Mouse (Mus musculus) hindbrain, embryonic 12.5 days (tissue): ENCODE measurements at regions not wholly inside any gene's neighbourhood (a gene's known extent, or its start where the extent isn't known, plus 50 kb on each side); places are given as distances from the start of the nearest gene placed in this dataset.

ENCODE experiments used
- ATAC-seq: fragments of 200-750 bp; cut with Nextera tagmentation; 2 replicates; pipeline ENCODE4 v1.8.0; 2017; ENCODE audit warnings: moderate TSS enrichment; ENCODE audit not compliant: low FRiP score
- H3K27ac ChIP-seq: fragments of 300-500 bp; sonication (generic); 2 replicates; pipeline ENCODE4 v1.5.1; 2016; ENCODE audit warnings: mild to moderate bottlenecking
- H3K27me3 ChIP-seq: fragments of 300-500 bp; sonication (generic); 2 replicates; pipeline ENCODE4 v1.6.1; 2016; ENCODE audit warnings: mild to moderate bottlenecking
- H3K36me3 ChIP-seq: fragments of 300-500 bp; sonication (generic); 2 replicates; pipeline ENCODE4 v1.6.1; 2016; ENCODE audit warnings: mild to moderate bottlenecking
- H3K4me1 ChIP-seq: fragments of 300-500 bp; sonication (generic); 2 replicates; pipeline ENCODE4 v1.6.1; 2016
- H3K4me2 ChIP-seq: fragments of 300-500 bp; sonication (generic); replicated peaks from 2 replicates; pipeline ENCODE4 v1.6.1; 2016; ENCODE audit warnings: mild to moderate bottlenecking
- H3K4me3 ChIP-seq: fragments of 300-500 bp; sonication (generic); 2 replicates; pipeline ENCODE4 v1.5.1; 2016; ENCODE audit warnings: mild to moderate bottlenecking
- H3K9ac ChIP-seq: fragments of 300-500 bp; sonication (generic); 2 replicates; pipeline ENCODE4 v1.6.1; 2016; ENCODE audit warnings: mild to moderate bottlenecking, moderate library complexity
- H3K9me3 ChIP-seq: fragments of 300-500 bp; sonication (generic); replicated peaks from 2 replicates; pipeline ENCODE4 v1.6.1; 2016; ENCODE audit warnings: mild to moderate bottlenecking
- WGBS: fragments of 180-500 bp; shearing (Covaris S2); methylation state at CpG from one replicate; pipeline ENCODE4 v1.1.7; 2016; 5-methylcytosine and 5-hydroxymethylcytosine counted together

GRCm38 (mm10) chr3:104288970-104289680 is 69.0 kb upstream of the Magi3 start:
- no peak overlapping the region for H3K4me3 ChIP-seq
- 58% methylated on average over 5 of the region's 5 CpGs for WGBS
- no peak overlapping the region for H3K9ac ChIP-seq
- no peak overlapping the region for H3K27ac ChIP-seq
- no peaks in the 10 kb centered on the region for H3K4me1 ChIP-seq
- H3K27me3 ChIP-seq, result no peaks in the 10 kb centered on the region
- H3K4me2 ChIP-seq, result no peak overlapping the region
- H3K9me3 ChIP-seq, result no peaks in the 10 kb centered on the region
- no peaks in the 10 kb centered on the region for H3K36me3 ChIP-seq
- no peak for ATAC-seq

GRCm38 (mm10) chr3:104287900-104288299 is 67.7 kb upstream of the Magi3 start:
- no peak for ATAC-seq
- no peaks in the 10 kb centered on the region for H3K36me3 ChIP-seq
- H3K4me2 ChIP-seq, result no peak overlapping the region
- no peak overlapping the region for H3K4me3 ChIP-seq
- H3K27me3 ChIP-seq, result no peaks in the 10 kb centered on the region
- no peaks in the 10 kb centered on the region for H3K4me1 ChIP-seq
- no peaks in the 10 kb centered on the region for H3K9me3 ChIP-seq
- H3K27ac ChIP-seq, result no peak overlapping the region
- no peak overlapping the region for H3K9ac ChIP-seq

GRCm38 (mm10) chr3:104284961-104285360 is 64.8 kb upstream of the Magi3 start:
- no peaks in the 10 kb centered on the region for H3K36me3 ChIP-seq
- H3K4me2 ChIP-seq, result no peak overlapping the region
- no peaks in the 10 kb centered on the region for H3K27me3 ChIP-seq
- no peak overlapping the region for H3K9ac ChIP-seq
- no peak overlapping the region for H3K27ac ChIP-seq
- H3K4me3 ChIP-seq, result no peak overlapping the region
- WGBS, result 77% methylated on average over 2 of the region's 2 CpGs
- no peaks in the 10 kb centered on the region for H3K4me1 ChIP-seq
- no peaks in the 10 kb centered on the region for H3K9me3 ChIP-seq
- ATAC-seq, result no peak

GRCm38 (mm10) chr3:104283855-104284254 is 63.7 kb upstream of the Magi3 start:
- no peak overlapping the region for H3K9ac ChIP-seq
- 84% methylated on average over 5 of the region's 5 CpGs for WGBS
- H3K27ac ChIP-seq, result no peak overlapping the region
- no peaks in the 10 kb centered on the region for H3K9me3 ChIP-seq
- H3K27me3 ChIP-seq, result no peaks in the 10 kb centered on the region
- H3K36me3 ChIP-seq, result no peaks in the 10 kb centered on the region
- no peak overlapping the region for H3K4me3 ChIP-seq
- no peak overlapping the region for H3K4me2 ChIP-seq
- H3K4me1 ChIP-seq, result no peaks in the 10 kb centered on the region
- ATAC-seq, result no peak

GRCm38 (mm10) chr3:104279505-104279904 is 59.3 kb upstream of the Magi3 start:
- no peak for ATAC-seq

GRCm38 (mm10) chr3:104274718-104275302 is 54.6 kb upstream of the Magi3 start:
- peaks cover 8% of the 10 kb centered on the region; the same call in 1 of the 2 replicates for H3K4me1 ChIP-seq
- no peak overlapping the region for H3K4me2 ChIP-seq
- ATAC-seq, result no peak
- 41% methylated on average over 1 of the region's 1 CpGs for WGBS
- no peak overlapping the region for H3K4me3 ChIP-seq
- no peaks in the 10 kb centered on the region for H3K36me3 ChIP-seq
- no peaks in the 10 kb centered on the region for H3K9me3 ChIP-seq
- H3K27ac ChIP-seq, result no peak overlapping the region
- H3K27me3 ChIP-seq, result no peaks in the 10 kb centered on the region
- no peak overlapping the region for H3K9ac ChIP-seq

More at GRCm38 (mm10) chr3:104279505-104279904, 59.3 kb upstream of the Magi3 start:
- H3K4me2 ChIP-seq, result no peak overlapping the region
- H3K9ac ChIP-seq, result no peak overlapping the region
- no peaks in the 10 kb centered on the region for H3K36me3 ChIP-seq
- 81% methylated on average over 6 of the region's 6 CpGs for WGBS
- peaks cover 5% of the 10 kb centered on the region; the same call in 1 of the 2 replicates for H3K4me1 ChIP-seq
- no peaks in the 10 kb centered on the region for H3K27me3 ChIP-seq
- H3K9me3 ChIP-seq, result no peaks in the 10 kb centered on the region
- H3K27ac ChIP-seq, result no peak overlapping the region
- no peak overlapping the region for H3K4me3 ChIP-seq

- Histone ChIP-seq H3K4me2 (no peak overlapping the region), H3K36me3 (no peaks in the 10 kb centered on the region), H3K27ac (no peak overlapping the region), H3K4me3 (no peak overlapping the region), H3K9me3 (no peaks in the 10 kb centered on the region), H3K4me1 (peaks cover 8% of the 10 kb centered on the region; the same call in 1 of the 2 replicates), H3K9ac (no peak overlapping the region), H3K27me3 (no peaks in the 10 kb centered on the region)
- ATAC-seq, result no peak
Measured at GRCm38 (mm10) chr3:104274084-104274483, 53.9 kb upstream of the Magi3 start.
